Mouse (Mus musculus): Measurements from ENCODE around the gene B3glct. TPM values are rescaled to one million over a fixed set of nuclear protein-coding genes. Genes with fewer than 3 reads are reported as not detected.
A peak's percentile ranks its signal among the peaks of the same experiment; 100 is the strongest.

The B3glct gene
- polyA plus RNA-seq, 1 experiment from 2014 or later: 15.3 TPM

GRCm38 (mm10) chr5:149713834-149714233 is 35.8 kb downstream of the B3glct start:
- Histone ChIP-seq H3K4me3 (ENCODE audit: low read depth, low read length) (no peak overlapping the region), H3K9ac (ENCODE audit: low read depth, low read length) (no peak overlapping the region), H3K36me3 (ENCODE audit: control insufficient read depth, insufficient read depth, low read length) (no peaks in the 10 kb centered on the region), H3K4me1 (replicated peaks; ENCODE audit: control insufficient read depth, insufficient read depth, low read length) (no peaks in the 10 kb centered on the region), H3K27ac (ENCODE audit: low read depth, low read length) (no peak overlapping the region), H3K27me3 (ENCODE audit: control insufficient read depth, insufficient read depth, low read length) (no peaks in the 10 kb centered on the region), H3K4me2 (replicated peaks; ENCODE audit: low read depth, low read length) (no peak overlapping the region), H3K9me3 (ENCODE audit: control insufficient read depth, low read length) (no peaks in the 10 kb centered on the region)
- 85% methylated on average over 16 of the region's 16 CpGs for WGBS
- no peak for DNase-seq (ENCODE audit: low spot score)
- ATAC-seq (ENCODE audit: low FRiP score): no peak

GRCm38 (mm10) chr5:149715571-149716328 is 37.7 kb downstream of the B3glct start:
- WGBS: 51% methylated on average over 15 of the region's 15 CpGs
- peak; percentile 14 for DNase-seq (ENCODE audit: low spot score)
- H3K4me1 ChIP-seq (replicated peaks; ENCODE audit: control insufficient read depth, insufficient read depth, low read length): no peaks in the 10 kb centered on the region
- no peak overlapping the region for H3K9ac ChIP-seq (ENCODE audit: low read depth, low read length)
- H3K36me3 ChIP-seq (ENCODE audit: control insufficient read depth, insufficient read depth, low read length): no peaks in the 10 kb centered on the region
- ATAC-seq (ENCODE audit: low FRiP score): no peak
- H3K4me3 ChIP-seq (ENCODE audit: low read depth, low read length): no peak overlapping the region
- H3K27ac ChIP-seq (ENCODE audit: low read depth, low read length): no peak overlapping the region
- H3K9me3 ChIP-seq (ENCODE audit: control insufficient read depth, low read length): no peaks in the 10 kb centered on the region
- H3K4me2 ChIP-seq (replicated peaks; ENCODE audit: low read depth, low read length): no peak overlapping the region
- no peaks in the 10 kb centered on the region for H3K27me3 ChIP-seq (ENCODE audit: control insufficient read depth, insufficient read depth, low read length)

GRCm38 (mm10) chr5:149716329-149716690 is 38.3 kb downstream of the B3glct start:
- ATAC-seq (ENCODE audit: low FRiP score) (no peak), DNase-seq (ENCODE audit: low spot score) (no peak)
- no peaks in the 10 kb centered on the region for H3K9me3 ChIP-seq (ENCODE audit: control insufficient read depth, low read length)
- H3K4me3 ChIP-seq (ENCODE audit: low read depth, low read length): no peak overlapping the region
- no peak overlapping the region for H3K9ac ChIP-seq (ENCODE audit: low read depth, low read length)
- H3K4me2 ChIP-seq (replicated peaks; ENCODE audit: low read depth, low read length): no peak overlapping the region
- whole genome bisulfite sequencing: 71% methylated on average over 3 of the region's 3 CpGs
- no peaks in the 10 kb centered on the region for H3K4me1 ChIP-seq (replicated peaks; ENCODE audit: control insufficient read depth, insufficient read depth, low read length)
- no peak overlapping the region for H3K27ac ChIP-seq (ENCODE audit: low read depth, low read length)
- no peaks in the 10 kb centered on the region for H3K27me3 ChIP-seq (ENCODE audit: control insufficient read depth, insufficient read depth, low read length)
- no peaks in the 10 kb centered on the region for H3K36me3 ChIP-seq (ENCODE audit: control insufficient read depth, insufficient read depth, low read length)

GRCm38 (mm10) chr5:149731776-149732175 is 53.7 kb downstream of the B3glct start:
- H3K9me3 ChIP-seq (ENCODE audit: control insufficient read depth, low read length): no peaks in the 10 kb centered on the region
- no peak overlapping the region for H3K4me3 ChIP-seq (ENCODE audit: low read depth, low read length)
- peak; percentile 21 for DNase-seq (ENCODE audit: low spot score)
- no peaks in the 10 kb centered on the region for H3K36me3 ChIP-seq (ENCODE audit: control insufficient read depth, insufficient read depth, low read length)
- no peak overlapping the region for H3K4me2 ChIP-seq (replicated peaks; ENCODE audit: low read depth, low read length)
- H3K27me3 ChIP-seq (ENCODE audit: control insufficient read depth, insufficient read depth, low read length): no peaks in the 10 kb centered on the region
- H3K9ac ChIP-seq (ENCODE audit: low read depth, low read length): no peak overlapping the region
- 83% methylated on average over 8 of the region's 8 CpGs for WGBS
- H3K4me1 ChIP-seq (replicated peaks; ENCODE audit: control insufficient read depth, insufficient read depth, low read length): no peaks in the 10 kb centered on the region
- H3K27ac ChIP-seq (ENCODE audit: low read depth, low read length): no peak overlapping the region
- ATAC-seq (ENCODE audit: low FRiP score): no peak

GRCm38 (mm10) chr5:149737210-149737609 is 59.2 kb downstream of the B3glct start:
- no peak for DNase-seq (ENCODE audit: low spot score)
- no peak for ATAC-seq (ENCODE audit: low FRiP score)
- H3K36me3 ChIP-seq (ENCODE audit: control insufficient read depth, insufficient read depth, low read length): no peaks in the 10 kb centered on the region
- no peak overlapping the region for H3K9ac ChIP-seq (ENCODE audit: low read depth, low read length)
- no peaks in the 10 kb centered on the region for H3K4me1 ChIP-seq (replicated peaks; ENCODE audit: control insufficient read depth, insufficient read depth, low read length)
- no peak overlapping the region for H3K4me2 ChIP-seq (replicated peaks; ENCODE audit: low read depth, low read length)
- no peaks in the 10 kb centered on the region for H3K9me3 ChIP-seq (ENCODE audit: control insufficient read depth, low read length)
- no peaks in the 10 kb centered on the region for H3K27me3 ChIP-seq (ENCODE audit: control insufficient read depth, insufficient read depth, low read length)
- WGBS: 92% methylated on average over 1 of the region's 1 CpGs
- H3K27ac ChIP-seq (ENCODE audit: low read depth, low read length): no peak overlapping the region
- H3K4me3 ChIP-seq (ENCODE audit: low read depth, low read length): no peak overlapping the region

GRCm38 (mm10) chr5:149740145-149740544 is 62.1 kb downstream of the B3glct start:
- H3K4me2 ChIP-seq (replicated peaks; ENCODE audit: low read depth, low read length): no peak overlapping the region
- no peak overlapping the region for H3K9ac ChIP-seq (ENCODE audit: low read depth, low read length)
- no peaks in the 10 kb centered on the region for H3K4me1 ChIP-seq (replicated peaks; ENCODE audit: control insufficient read depth, insufficient read depth, low read length)
- ATAC-seq (ENCODE audit: low FRiP score): no peak
- H3K4me3 ChIP-seq (ENCODE audit: low read depth, low read length): no peak overlapping the region
- DNase-seq (ENCODE audit: low spot score): no peak
- H3K27ac ChIP-seq (ENCODE audit: low read depth, low read length): no peak overlapping the region
- H3K36me3 ChIP-seq (ENCODE audit: control insufficient read depth, insufficient read depth, low read length): no peaks in the 10 kb centered on the region
- H3K27me3 ChIP-seq (ENCODE audit: control insufficient read depth, insufficient read depth, low read length): no peaks in the 10 kb centered on the region
- WGBS: 95% methylated on average over 7 of the region's 7 CpGs
- H3K9me3 ChIP-seq (ENCODE audit: control insufficient read depth, low read length): no peaks in the 10 kb centered on the region

- H3K27ac ChIP-seq (ENCODE audit: low read depth, low read length): no peak overlapping the region
- no peaks in the 10 kb centered on the region for H3K27me3 ChIP-seq (ENCODE audit: control insufficient read depth, insufficient read depth, low read length)
- WGBS: 83% methylated on average over 3 of the region's 3 CpGs
- no peak overlapping the region for H3K9ac ChIP-seq (ENCODE audit: low read depth, low read length)
- H3K36me3 ChIP-seq (ENCODE audit: control insufficient read depth, insufficient read depth, low read length): no peaks in the 10 kb centered on the region
- no peak overlapping the region for H3K4me3 ChIP-seq (ENCODE audit: low read depth, low read length)
- DNase-seq (ENCODE audit: low spot score): no peak
- no peak for ATAC-seq (ENCODE audit: low FRiP score)
- H3K4me2 ChIP-seq (replicated peaks; ENCODE audit: low read depth, low read length): no peak overlapping the region
- no peaks in the 10 kb centered on the region for H3K4me1 ChIP-seq (replicated peaks; ENCODE audit: control insufficient read depth, insufficient read depth, low read length)
- no peaks in the 10 kb centered on the region for H3K9me3 ChIP-seq (ENCODE audit: control insufficient read depth, low read length)
Observed at GRCm38 (mm10) chr5:149740703-149741102, 62.7 kb downstream of the B3glct start.

GRCm38 (mm10) chr5:149742286-149742685 is 64.3 kb downstream of the B3glct start:
- Histone ChIP-seq H3K4me2 (replicated peaks; ENCODE audit: low read depth, low read length) (no peak overlapping the region), H3K4me1 (replicated peaks; ENCODE audit: control insufficient read depth, insufficient read depth, low read length) (no peaks in the 10 kb centered on the region), H3K27me3 (ENCODE audit: control insufficient read depth, insufficient read depth, low read length) (no peaks in the 10 kb centered on the region), H3K9ac (ENCODE audit: low read depth, low read length) (no peak overlapping the region), H3K9me3 (ENCODE audit: control insufficient read depth, low read length) (no peaks in the 10 kb centered on the region), H3K36me3 (ENCODE audit: control insufficient read depth, insufficient read depth, low read length) (no peaks in the 10 kb centered on the region), H3K4me3 (ENCODE audit: low read depth, low read length) (no peak overlapping the region), H3K27ac (ENCODE audit: low read depth, low read length) (no peak overlapping the region)
- DNase-seq (ENCODE audit: low spot score): no peak
- no peak for ATAC-seq (ENCODE audit: low FRiP score)
- WGBS: 92% methylated on average over 9 of the region's 9 CpGs

GRCm38 (mm10) chr5:149745079-149745478 is 67.0 kb downstream of the B3glct start:
- ATAC-seq (ENCODE audit: low FRiP score): no peak
- H3K27ac ChIP-seq (ENCODE audit: low read depth, low read length): no peak overlapping the region
- no peaks in the 10 kb centered on the region for H3K36me3 ChIP-seq (ENCODE audit: control insufficient read depth, insufficient read depth, low read length)
- DNase-seq (ENCODE audit: low spot score): no peak
- 87% methylated on average over 9 of the region's 9 CpGs for WGBS
- H3K4me1 ChIP-seq (replicated peaks; ENCODE audit: control insufficient read depth, insufficient read depth, low read length): no peaks in the 10 kb centered on the region
- H3K4me2 ChIP-seq (replicated peaks; ENCODE audit: low read depth, low read length): no peak overlapping the region
- no peaks in the 10 kb centered on the region for H3K9me3 ChIP-seq (ENCODE audit: control insufficient read depth, low read length)
- no peak overlapping the region for H3K4me3 ChIP-seq (ENCODE audit: low read depth, low read length)
- H3K9ac ChIP-seq (ENCODE audit: low read depth, low read length): no peak overlapping the region
- no peaks in the 10 kb centered on the region for H3K27me3 ChIP-seq (ENCODE audit: control insufficient read depth, insufficient read depth, low read length)
